Comparison of ENCODE assay signal across 9 mouse cellular contexts in the genomic region with DNA sequence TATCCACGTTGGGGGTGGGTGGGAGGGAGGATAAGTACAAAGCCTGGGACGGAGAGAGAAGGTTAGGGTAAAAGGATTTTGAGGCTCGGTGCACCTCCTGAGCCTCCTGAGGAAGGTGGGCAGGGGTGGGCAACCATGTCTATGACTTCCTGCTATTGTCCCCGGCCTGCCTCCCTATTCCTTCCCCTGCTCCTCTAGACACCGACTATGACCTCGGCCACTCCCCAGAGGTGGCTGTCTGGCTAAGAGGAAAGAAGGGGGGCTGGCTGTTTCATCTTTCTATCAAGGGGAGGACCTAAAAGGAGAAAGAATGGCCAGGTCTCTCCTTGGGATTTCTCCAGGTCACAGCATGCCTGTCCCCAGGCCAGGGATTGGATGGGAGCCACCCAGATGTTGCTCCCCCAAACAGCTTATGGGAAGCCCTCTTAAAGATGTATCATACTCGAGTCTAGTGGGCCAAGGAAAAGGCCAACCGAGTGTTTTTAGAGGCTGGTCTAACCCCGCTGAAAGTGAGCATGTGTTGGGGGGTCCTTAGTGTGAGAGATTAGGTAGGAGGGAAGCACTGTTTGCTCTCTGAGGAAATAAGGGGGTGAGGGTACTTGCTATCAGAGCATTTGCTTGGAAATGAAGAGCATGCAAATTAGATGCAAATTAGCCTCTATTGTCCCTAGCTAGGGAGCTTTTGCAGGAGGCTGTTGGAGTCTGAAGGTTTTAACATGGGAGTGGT. TPM values are rescaled to one million over a fixed set of nuclear protein-coding genes. Genes with fewer than 3 reads are reported as not detected.
A peak's percentile ranks its signal among the peaks of the same experiment; 100 is the strongest.
DNase-seq lines count a peak whose midpoint lies in the region; ATAC-seq and TF ChIP-seq lines count a peak whose summit lies in the region.
"Had no signal": no experiment of that assay in that cellular context is flagged by ENCODE, and none has a peak within 500 bp of the region (broad histone marks: within the 10 kb centered on the region; RNA-seq: fewer than 3 reads in every experiment).

No protein-coding gene starts in this region.

- TF ChIP-seq CTCF in lung, embryonic 14.5 days (IDR thresholded peaks at IDR 0.05; ENCODE audit: low read depth) = no peak
- no peak for TF ChIP-seq CTCF in intestine, postnatal 0 days (IDR thresholded peaks at IDR 0.05; ENCODE audit: low read depth)
- no peak for TF ChIP-seq CTCF in olfactory bulb, adult 2 months (IDR thresholded peaks at IDR 0.05; ENCODE audit: insufficient read depth, low read depth, low read length)

- H3K27ac ChIP-seq in lung, embryonic 14.5 days (ENCODE audit: low read depth) = no peak overlapping the region
- H3K27ac ChIP-seq in forebrain, embryonic 12.5 days = peak overlapping the region; percentile 63
- H3K27ac ChIP-seq in intestine, postnatal 0 days (ENCODE audit: low read depth, low read length) = no peak overlapping the region
- H3K27ac ChIP-seq in olfactory bulb, adult 2 months (ENCODE audit: insufficient read depth, low read depth, low read length) = peak overlapping the region; percentile 15; the same call in 1 of the 2 replicates

- H3K9me3 ChIP-seq in lung, embryonic 14.5 days (ENCODE audit: low read depth, low read length) = no peaks in the 10 kb centered on the region
- H3K9me3 ChIP-seq in forebrain, embryonic 12.5 days = no peaks in the 10 kb centered on the region
- no peaks in the 10 kb centered on the region for H3K9me3 ChIP-seq in intestine, postnatal 0 days (ENCODE audit: control insufficient read depth)

- H3K9ac ChIP-seq in lung, embryonic 14.5 days = peak overlapping the region; percentile 63
- H3K9ac ChIP-seq in forebrain, embryonic 12.5 days = peak overlapping the region; percentile 86
- H3K9ac ChIP-seq in intestine, postnatal 0 days (ENCODE audit: low read depth, low read length) = peak overlapping the region; percentile 40; the same call in 1 of the 2 replicates

- DNase-seq in lung, embryonic 14.5 days = peak; percentile 43
- DNase-seq in lung, adult 18-20 months = no peak
- DNase-seq in spleen, adult 18-20 months = no peak
- no peak for DNase-seq in layer of hippocampus, adult 8-10 months (ENCODE audit: low spot score in 2 of 2)
- DNase-seq in spleen, postnatal 14 days (ENCODE audit: low spot score in 2 of 2) = no peak
- DNase-seq: adrenal gland, postnatal 36 days had no signal

- peaks cover 19% of the 10 kb centered on the region for H3K4me1 ChIP-seq in lung, embryonic 14.5 days (ENCODE audit: insufficient read depth)
- peaks cover 43% of the 10 kb centered on the region for H3K4me1 ChIP-seq in forebrain, embryonic 12.5 days
- H3K4me1 ChIP-seq in intestine, postnatal 0 days (replicated peaks; ENCODE audit: control insufficient read depth, insufficient read depth, low read length) = peaks cover 5% of the 10 kb centered on the region; the same call in 1 of the 2 replicates
- H3K4me1 ChIP-seq in olfactory bulb, adult 2 months (ENCODE audit: control insufficient read depth, insufficient read depth, low read length) = peaks cover 29% of the 10 kb centered on the region

- 5% methylated on average over 9 of the region's 9 CpGs for WGBS in lung, embryonic 14.5 days
- WGBS in forebrain, embryonic 12.5 days = 2% methylated on average over 9 of the region's 9 CpGs
- 31% methylated on average over 9 of the region's 9 CpGs for WGBS in intestine, postnatal 0 days
- 12% methylated on average over 9 of the region's 9 CpGs for WGBS in olfactory bulb, adult 2 months

- peaks cover 9% of the 10 kb centered on the region; the same call in 1 of the 2 replicates for H3K36me3 ChIP-seq in lung, embryonic 14.5 days (ENCODE audit: insufficient read depth)
- H3K36me3 ChIP-seq in forebrain, embryonic 12.5 days (replicated peaks) = peaks cover 20% of the 10 kb centered on the region
- no peaks in the 10 kb centered on the region for H3K36me3 ChIP-seq in intestine, postnatal 0 days (ENCODE audit: control insufficient read depth, insufficient read depth)

- ATAC-seq in lung, embryonic 14.5 days (ENCODE audit: insufficient read depth) = no peak
- ATAC-seq in forebrain, embryonic 12.5 days (ENCODE audit: low FRiP score) = no peak
- ATAC-seq in intestine, postnatal 0 days = no peak

- TF ChIP-seq POLR2A in olfactory bulb, adult 2 months (IDR thresholded peaks at IDR 0.05; ENCODE audit: insufficient read depth, low read depth, low read length) = no peak

- H3K27me3 ChIP-seq in lung, embryonic 14.5 days (ENCODE audit: insufficient read depth, low read length) = no peaks in the 10 kb centered on the region
- H3K27me3 ChIP-seq in forebrain, embryonic 12.5 days = peaks cover 16% of the 10 kb centered on the region
- H3K27me3 ChIP-seq in intestine, postnatal 0 days (replicated peaks; ENCODE audit: control insufficient read depth, insufficient read depth, low read length) = peaks cover 8% of the 10 kb centered on the region; the same call in 1 of the 2 replicates

- peak overlapping the region; percentile 77 for H3K4me3 ChIP-seq in lung, embryonic 14.5 days (ENCODE audit: low read depth, low read length)
- H3K4me3 ChIP-seq in forebrain, embryonic 12.5 days (replicated peaks) = peak overlapping the region; percentile 78
- H3K4me3 ChIP-seq in intestine, postnatal 0 days (ENCODE audit: low read depth, low read length) = peak overlapping the region; percentile 69
- peak overlapping the region; percentile 84 for H3K4me3 ChIP-seq in olfactory bulb, adult 2 months (ENCODE audit: insufficient read depth, low read depth, low read length)

- peak overlapping the region; percentile 93 for H3K4me2 ChIP-seq in lung, embryonic 14.5 days
- peak overlapping the region; percentile 72 for H3K4me2 ChIP-seq in forebrain, embryonic 12.5 days
- peak overlapping the region; percentile 97 for H3K4me2 ChIP-seq in intestine, postnatal 0 days (replicated peaks; ENCODE audit: low read depth)

RNA-seq across cellular contexts. Expression of gene Sema6c, which starts 1.5 kb away (rescaled TPM):
- polyA plus RNA-seq in lung, embryonic 14.5 days (2014; fragmentation: Nextera tagmentation; extraction: Ambion mirVana) = 3.7 and 5.4 TPM in 2 replicates
- polyA plus RNA-seq in forebrain, embryonic 12.5 days (2016; fragmentation: Nextera tagmentation; extraction: Ambion mirVana) = 31.2 and 34.5 TPM in 2 replicates
- 1.0 and 1.3 TPM in 2 replicates for polyA plus RNA-seq in intestine, postnatal 0 days (2015; fragmentation: Nextera tagmentation; extraction: Ambion mirVana)
- polyA plus RNA-seq in olfactory bulb, adult 2 months (2012; ENCODE audit: insufficient read depth, insufficient read length, low replicate concordance, missing spikeins) = not detected in 2 replicates
- total RNA-seq in layer of hippocampus, adult 8-10 months (2022) = 10 to 100 TPM; 27.1 to 36.4 (median 30.9) TPM

RNA-seq across cellular contexts. Expression of gene Tnfaip8l2, which starts 19.6 kb away (rescaled TPM):
- polyA plus RNA-seq in lung, embryonic 14.5 days (2014; fragmentation: Nextera tagmentation; extraction: Ambion mirVana) = 3.2 and 4.2 TPM in 2 replicates
- 1.5 and 2.0 TPM in 2 replicates for polyA plus RNA-seq in forebrain, embryonic 12.5 days (2016; fragmentation: Nextera tagmentation; extraction: Ambion mirVana)
- 3.6 and 4.7 TPM in 2 replicates for polyA plus RNA-seq in intestine, postnatal 0 days (2015; fragmentation: Nextera tagmentation; extraction: Ambion mirVana)
- not detected in 2 replicates for polyA plus RNA-seq in olfactory bulb, adult 2 months (2012; ENCODE audit: insufficient read depth, insufficient read length, low replicate concordance, missing spikeins)
- total RNA-seq in layer of hippocampus, adult 8-10 months (2022) = 10 to 100 TPM in 1 of 4 experiments, 1 to 10 TPM in 3; 1.7 to 11.1 (median 5.4) TPM

RNA-seq across cellular contexts. Expression of gene Lysmd1, which starts 27.9 kb away (rescaled TPM):
- 8.2 and 9.4 TPM in 2 replicates for polyA plus RNA-seq in lung, embryonic 14.5 days (2014; fragmentation: Nextera tagmentation; extraction: Ambion mirVana)
- 19.7 and 21.1 TPM in 2 replicates for polyA plus RNA-seq in forebrain, embryonic 12.5 days (2016; fragmentation: Nextera tagmentation; extraction: Ambion mirVana)
- polyA plus RNA-seq in intestine, postnatal 0 days (2015; fragmentation: Nextera tagmentation; extraction: Ambion mirVana) = 7.1 and 7.5 TPM in 2 replicates
- polyA plus RNA-seq in olfactory bulb, adult 2 months (2012; ENCODE audit: insufficient read depth, insufficient read length, low replicate concordance, missing spikeins) = not detected in 2 replicates
- 10 to 100 TPM; 12.5 to 17.7 (median 13.4) TPM for total RNA-seq in layer of hippocampus, adult 8-10 months (2022)

RNA-seq across cellular contexts. Expression of gene Scnm1, which starts 28.0 kb away (rescaled TPM):
- 62.7 and 67.9 TPM in 2 replicates for polyA plus RNA-seq in lung, embryonic 14.5 days (2014; fragmentation: Nextera tagmentation; extraction: Ambion mirVana)
- 84.6 and 95.1 TPM in 2 replicates for polyA plus RNA-seq in forebrain, embryonic 12.5 days (2016; fragmentation: Nextera tagmentation; extraction: Ambion mirVana)
- 49.3 and 54.8 TPM in 2 replicates for polyA plus RNA-seq in intestine, postnatal 0 days (2015; fragmentation: Nextera tagmentation; extraction: Ambion mirVana)
- not detected in 2 replicates for polyA plus RNA-seq in olfactory bulb, adult 2 months (2012; ENCODE audit: insufficient read depth, insufficient read length, low replicate concordance, missing spikeins)
- 10 to 100 TPM; 51.4 to 57.8 (median 54.9) TPM for total RNA-seq in layer of hippocampus, adult 8-10 months (2022)

RNA-seq across cellular contexts. Expression of gene Tmod4, which starts 37.5 kb away (rescaled TPM):
- 1.2 and 1.9 TPM in 2 replicates for polyA plus RNA-seq in lung, embryonic 14.5 days (2014; fragmentation: Nextera tagmentation; extraction: Ambion mirVana)
- 0.97 and 1.1 TPM in 2 replicates for polyA plus RNA-seq in forebrain, embryonic 12.5 days (2016; fragmentation: Nextera tagmentation; extraction: Ambion mirVana)
- polyA plus RNA-seq in intestine, postnatal 0 days (2015; fragmentation: Nextera tagmentation; extraction: Ambion mirVana) = 0.44 and 0.73 TPM in 2 replicates
- polyA plus RNA-seq in olfactory bulb, adult 2 months (2012; ENCODE audit: insufficient read depth, insufficient read length, low replicate concordance, missing spikeins) = not detected in 2 replicates
- total RNA-seq in layer of hippocampus, adult 8-10 months (2022) = under 1 TPM in 2 of 4 experiments, not detected in 2; 0.55 to 0.81 TPM

Comparison
In these comparisons a context has a peak if more than half of its experiments do, and no peak if none do; other contexts are left out.
1. H3K27ac ChIP-seq: peak in forebrain, embryonic 12.5 days (single experiment) and olfactory bulb, adult 2 months (single experiment); none in lung, embryonic 14.5 days (single experiment) and intestine, postnatal 0 days (single experiment).
2. Peak in every context shown above with its lines, with median percentiles within 50 percentile points of each other: H3K4me2 ChIP-seq, H3K4me3 ChIP-seq and H3K9ac ChIP-seq.